Mouse (Mus musculus) kidney, adult 2 months (tissue): ENCODE results near the gene Atp2b1.

Experiments used
- CTCF ChIP-seq: fragments of 200-500 bp; conservative IDR thresholded peaks from 2 replicates; pipeline ENCODE4 v1.5.1; 2011; ENCODE audit warnings: low read depth, mild to moderate bottlenecking, control low read depth, low read length, moderate library complexity, mixed read lengths; ENCODE audit not compliant: insufficient read depth, insufficient read length
- POLR2A ChIP-seq: fragments of 200-500 bp; IDR thresholded peaks from one replicate; pipeline ENCODE4 v1.6.1; 2011; ENCODE audit warnings: low read depth, low read length, control low read depth

DNA sequence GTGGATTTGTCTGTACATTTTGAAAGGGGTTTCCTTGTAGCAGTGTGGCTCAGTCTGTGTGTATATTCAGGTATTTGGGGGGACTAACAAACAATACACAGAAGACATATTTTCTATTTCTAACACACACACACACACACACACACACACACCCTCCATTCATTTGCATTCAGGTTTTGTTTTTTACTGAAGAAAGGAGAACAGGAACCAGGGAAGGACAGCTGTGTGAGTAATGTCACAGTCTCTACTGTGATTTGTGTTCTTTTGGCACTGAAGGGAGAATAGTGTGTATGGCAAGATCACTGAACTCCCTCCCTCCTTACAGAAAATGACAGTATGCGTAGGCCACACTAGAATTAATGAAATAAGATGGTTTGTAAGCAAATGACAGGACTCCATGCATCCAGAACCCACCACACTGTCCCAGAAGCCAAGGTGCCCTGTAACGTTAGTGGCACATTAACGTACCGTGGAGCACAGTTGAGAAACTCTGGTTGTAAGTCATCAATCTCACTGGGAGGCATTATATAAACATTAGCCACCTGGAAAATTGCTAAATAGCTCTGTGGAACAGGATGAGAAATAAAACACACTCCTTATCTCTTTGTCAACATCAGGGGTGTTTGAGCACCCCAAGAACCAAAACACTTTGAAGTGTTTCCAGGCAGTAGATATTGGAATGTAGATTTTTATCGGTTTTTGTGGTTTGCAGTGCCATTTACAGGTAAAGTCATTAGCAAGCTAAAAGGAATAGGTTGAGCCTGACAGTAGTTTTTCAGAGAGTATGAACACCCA lies 132.7 kb downstream of the Atp2b1 start:
- TF ChIP-seq CTCF: no peak
- TF ChIP-seq POLR2A: no peak
